Mouse (Mus musculus): Measurements from ENCODE around the gene Faap20. TPM values are rescaled to one million over a fixed set of nuclear protein-coding genes. Genes with fewer than 3 reads are reported as not detected.

Faap20 gene
- polyA plus RNA-seq, 1 experiment from 2014 or later, result 61.4 TPM

- H3K9ac ChIP-seq (replicated peaks; ENCODE audit: low read depth), result peak overlapping the region; percentile 84
- peak overlapping the region; percentile 97 for H3K27ac ChIP-seq (ENCODE audit: low read length)
- no peaks in the 10 kb centered on the region for H3K27me3 ChIP-seq (replicated peaks; ENCODE audit: insufficient read depth, low read length)
- H3K9me3 ChIP-seq (ENCODE audit: low read length), result no peaks in the 10 kb centered on the region
- peaks cover 27% of the 10 kb centered on the region for H3K4me1 ChIP-seq (ENCODE audit: insufficient read depth, low read depth, low read length)
- H3K36me3 ChIP-seq (ENCODE audit: insufficient read depth, low read length), result no peaks in the 10 kb centered on the region
- peak overlapping the region; percentile 26; the same call in 1 of the 2 replicates for H3K4me3 ChIP-seq (ENCODE audit: low read depth, low read length)
- H3K4me2 ChIP-seq (replicated peaks; ENCODE audit: low read depth, low read length), result peak overlapping the region; percentile 83
- 0% methylated on average over 27 of the region's 116 CpGs for WGBS
- ATAC-seq, result peak; percentile 98
- DNase-seq (ENCODE audit: low spot score), result peak; percentile 98
- no peak for TF ChIP-seq EP300 (IDR thresholded peaks at IDR 0.05)
- TF ChIP-seq CTCF (IDR thresholded peaks at IDR 0.05), result peak; percentile 59
Measured at GRCm38 (mm10) chr4:155222841-155223593, 26.6 kb upstream of the Faap20 start.

GRCm38 (mm10) chr4:155223594-155224528 lies 25.7 kb upstream of the Faap20 start:
- no peak for DNase-seq (ENCODE audit: low spot score)
- 28% methylated on average over 20 of the region's 20 CpGs for WGBS
- H3K27me3 ChIP-seq (replicated peaks; ENCODE audit: insufficient read depth, low read length), result no peaks in the 10 kb centered on the region
- H3K9me3 ChIP-seq (ENCODE audit: low read length), result no peaks in the 10 kb centered on the region
- peak overlapping the region; percentile 62 for H3K9ac ChIP-seq (replicated peaks; ENCODE audit: low read depth)
- peak overlapping the region; percentile 14; the same call in 1 of the 2 replicates for H3K4me3 ChIP-seq (ENCODE audit: low read depth, low read length)
- no peaks in the 10 kb centered on the region for H3K36me3 ChIP-seq (ENCODE audit: insufficient read depth, low read length)
- H3K4me2 ChIP-seq (replicated peaks; ENCODE audit: low read depth, low read length), result peak overlapping the region; percentile 83
- TF ChIP-seq CTCF (IDR thresholded peaks at IDR 0.05), result no peak
- TF ChIP-seq EP300 (IDR thresholded peaks at IDR 0.05), result no peak
- H3K27ac ChIP-seq (ENCODE audit: low read length), result peak overlapping the region; percentile 97
- H3K4me1 ChIP-seq (ENCODE audit: insufficient read depth, low read depth, low read length), result peaks cover 19% of the 10 kb centered on the region
- ATAC-seq, result no peak

- Histone ChIP-seq H3K27me3 (replicated peaks; ENCODE audit: insufficient read depth, low read length) (no peaks in the 10 kb centered on the region), H3K4me3 (ENCODE audit: low read depth, low read length) (no peak overlapping the region), H3K9ac (replicated peaks; ENCODE audit: low read depth) (no peak overlapping the region), H3K4me2 (replicated peaks; ENCODE audit: low read depth, low read length) (no peak overlapping the region), H3K27ac (ENCODE audit: low read length) (no peak overlapping the region), H3K9me3 (ENCODE audit: low read length) (no peaks in the 10 kb centered on the region), H3K4me1 (ENCODE audit: insufficient read depth, low read depth, low read length) (peaks cover 10% of the 10 kb centered on the region; the same call in 1 of the 2 replicates), H3K36me3 (ENCODE audit: insufficient read depth, low read length) (no peaks in the 10 kb centered on the region)
- DNase-seq (ENCODE audit: low spot score), result no peak
- WGBS, result 84% methylated on average over 5 of the region's 5 CpGs
- ATAC-seq, result no peak
- no peak for TF ChIP-seq EP300 (IDR thresholded peaks at IDR 0.05)
Measured at GRCm38 (mm10) chr4:155225918-155226317, 23.7 kb upstream of the Faap20 start.

- Histone ChIP-seq H3K27ac (ENCODE audit: low read length) (no peak overlapping the region), H3K9ac (replicated peaks; ENCODE audit: low read depth) (no peak overlapping the region), H3K27me3 (replicated peaks; ENCODE audit: insufficient read depth, low read length) (no peaks in the 10 kb centered on the region), H3K36me3 (ENCODE audit: insufficient read depth, low read length) (no peaks in the 10 kb centered on the region), H3K4me2 (replicated peaks; ENCODE audit: low read depth, low read length) (no peak overlapping the region), H3K4me1 (ENCODE audit: insufficient read depth, low read depth, low read length) (peaks cover 10% of the 10 kb centered on the region; the same call in 1 of the 2 replicates), H3K4me3 (ENCODE audit: low read depth, low read length) (no peak overlapping the region), H3K9me3 (ENCODE audit: low read length) (no peaks in the 10 kb centered on the region)
- WGBS, result 53% methylated on average over 4 of the region's 4 CpGs
- ATAC-seq, result no peak
- TF ChIP-seq CTCF (IDR thresholded peaks at IDR 0.05), result no peak
- TF ChIP-seq EP300 (IDR thresholded peaks at IDR 0.05), result no peak
- DNase-seq (ENCODE audit: low spot score), result peak; percentile 53
Measured at GRCm38 (mm10) chr4:155227986-155228385, 21.6 kb upstream of the Faap20 start.

- Histone ChIP-seq H3K4me2 (replicated peaks; ENCODE audit: low read depth, low read length) (no peak overlapping the region), H3K27ac (ENCODE audit: low read length) (no peak overlapping the region), H3K4me1 (ENCODE audit: insufficient read depth, low read depth, low read length) (peaks cover 14% of the 10 kb centered on the region; the same call in 1 of the 2 replicates), H3K27me3 (replicated peaks; ENCODE audit: insufficient read depth, low read length) (no peaks in the 10 kb centered on the region), H3K36me3 (ENCODE audit: insufficient read depth, low read length) (no peaks in the 10 kb centered on the region), H3K9ac (replicated peaks; ENCODE audit: low read depth) (no peak overlapping the region), H3K9me3 (ENCODE audit: low read length) (no peaks in the 10 kb centered on the region), H3K4me3 (ENCODE audit: low read depth, low read length) (no peak overlapping the region)
- ATAC-seq (no peak), DNase-seq (ENCODE audit: low spot score) (no peak)
- WGBS, result 59% methylated on average over 5 of the region's 5 CpGs
- TF ChIP-seq CTCF (IDR thresholded peaks at IDR 0.05) (no peak), EP300 (IDR thresholded peaks at IDR 0.05) (no peak)
Measured at GRCm38 (mm10) chr4:155228461-155228860, 21.1 kb upstream of the Faap20 start.

GRCm38 (mm10) chr4:155233878-155234277 lies 15.7 kb upstream of the Faap20 start:
- peak; percentile 88 for DNase-seq (ENCODE audit: low spot score)
- Histone ChIP-seq H3K4me1 (ENCODE audit: insufficient read depth, low read depth, low read length) (peaks cover 47% of the 10 kb centered on the region), H3K9ac (replicated peaks; ENCODE audit: low read depth) (peak overlapping the region; percentile 32)

More at GRCm38 (mm10) chr4:155233878-155234277, 15.7 kb upstream of the Faap20 start:
- peak; percentile 25 for ATAC-seq
- no peaks in the 10 kb centered on the region for H3K36me3 ChIP-seq (ENCODE audit: insufficient read depth, low read length)
- peak overlapping the region; percentile 8; the same call in 1 of the 2 replicates for H3K4me2 ChIP-seq (replicated peaks; ENCODE audit: low read depth, low read length)
- no peaks in the 10 kb centered on the region for H3K27me3 ChIP-seq (replicated peaks; ENCODE audit: insufficient read depth, low read length)
- peak overlapping the region; percentile 99 for H3K27ac ChIP-seq (ENCODE audit: low read length)
- H3K9me3 ChIP-seq (ENCODE audit: low read length), result no peaks in the 10 kb centered on the region
- no peak overlapping the region for H3K4me3 ChIP-seq (ENCODE audit: low read depth, low read length)
- no peak for TF ChIP-seq EP300 (IDR thresholded peaks at IDR 0.05)
- peak; percentile 21 for TF ChIP-seq CTCF (IDR thresholded peaks at IDR 0.05)
- 6% methylated on average over 10 of the region's 10 CpGs for WGBS

Data from lung, postnatal 0 days (tissue).